8 mouse cellular contexts compared by ENCODE assay signal in genomic region chr10:74925324-74925723, GRCm38 (mm10). TPM values are rescaled to one million over a fixed set of nuclear protein-coding genes. Genes with fewer than 3 reads are reported as not detected.
A peak's percentile ranks its signal among the peaks of the same experiment; 100 is the strongest.
DNase-seq lines count a peak whose midpoint lies in the region; ATAC-seq and TF ChIP-seq lines count a peak whose summit lies in the region.

No protein-coding gene starts in this region.

- peaks cover 38% of the 10 kb centered on the region for H3K4me1 ChIP-seq in E14TG2a.4 (replicated peaks; ENCODE audit: low read depth, low read length)
- peaks cover 5% of the 10 kb centered on the region for H3K4me1 ChIP-seq in embryonic facial prominence, embryonic 15.5 days
- peaks cover 7% of the 10 kb centered on the region for H3K4me1 ChIP-seq in hindbrain, embryonic 12.5 days
- peaks cover 3% of the 10 kb centered on the region; the same call in 1 of the 2 replicates for H3K4me1 ChIP-seq in lung, embryonic 15.5 days

- TF ChIP-seq CTCF in E14TG2a.4 (conservative IDR thresholded peaks at IDR 0.05; ENCODE audit: low read length): peak; percentile 85

- H3K9me3 ChIP-seq in E14TG2a.4 (ENCODE audit: low read length): no peaks in the 10 kb centered on the region
- H3K9me3 ChIP-seq in embryonic facial prominence, embryonic 15.5 days (replicated peaks): no peaks in the 10 kb centered on the region
- no peaks in the 10 kb centered on the region for H3K9me3 ChIP-seq in hindbrain, embryonic 12.5 days (replicated peaks)
- H3K9me3 ChIP-seq in lung, embryonic 15.5 days: no peaks in the 10 kb centered on the region

- H3K36me3 ChIP-seq in E14TG2a.4 (ENCODE audit: insufficient read depth, low read length): no peaks in the 10 kb centered on the region
- no peaks in the 10 kb centered on the region for H3K36me3 ChIP-seq in embryonic facial prominence, embryonic 15.5 days
- H3K36me3 ChIP-seq in hindbrain, embryonic 12.5 days: no peaks in the 10 kb centered on the region
- no peaks in the 10 kb centered on the region for H3K36me3 ChIP-seq in lung, embryonic 15.5 days

- H3K4me2 ChIP-seq in embryonic facial prominence, embryonic 15.5 days (replicated peaks): peak overlapping the region; percentile 45
- peak overlapping the region; percentile 50 for H3K4me2 ChIP-seq in hindbrain, embryonic 12.5 days (replicated peaks)
- H3K4me2 ChIP-seq in lung, embryonic 15.5 days: peak overlapping the region; percentile 27

- no peak overlapping the region for H3K27ac ChIP-seq in embryonic facial prominence, embryonic 15.5 days (replicated peaks)
- no peak overlapping the region for H3K27ac ChIP-seq in hindbrain, embryonic 12.5 days
- no peak overlapping the region for H3K27ac ChIP-seq in lung, embryonic 15.5 days

- peaks cover 27% of the 10 kb centered on the region for H3K27me3 ChIP-seq in E14TG2a.4 (ENCODE audit: insufficient read depth, low read length)
- 0 out of 2 replicates have a peak, but pooled peaks cover 5% of the 10 kb centered on the region for H3K27me3 ChIP-seq in embryonic facial prominence, embryonic 15.5 days
- H3K27me3 ChIP-seq in hindbrain, embryonic 12.5 days: peaks cover 3% of the 10 kb centered on the region; the same call in 1 of the 2 replicates
- H3K27me3 ChIP-seq in lung, embryonic 15.5 days: no peaks in the 10 kb centered on the region

- H3K4me3 ChIP-seq in E14TG2a.4 (replicated peaks; ENCODE audit: low read length): peak overlapping the region; percentile 76
- H3K4me3 ChIP-seq in embryonic facial prominence, embryonic 15.5 days (replicated peaks): 0 out of 2 replicates have a peak overlapping the region, but pooled peaks have one; percentile 10
- H3K4me3 ChIP-seq in hindbrain, embryonic 12.5 days: 0 out of 2 replicates have a peak overlapping the region, but pooled peaks have one; percentile 10
- H3K4me3 ChIP-seq in lung, embryonic 15.5 days: no peak overlapping the region

- H3K9ac ChIP-seq in embryonic facial prominence, embryonic 15.5 days: no peak overlapping the region
- no peak overlapping the region for H3K9ac ChIP-seq in hindbrain, embryonic 12.5 days
- no peak overlapping the region for H3K9ac ChIP-seq in lung, embryonic 15.5 days

- ATAC-seq in embryonic facial prominence, embryonic 15.5 days (ENCODE audit: insufficient number of reproducible peaks, low FRiP score, low TSS enrichment, low read depth): no peak
- ATAC-seq in hindbrain, embryonic 12.5 days (ENCODE audit: low FRiP score): no peak
- no peak for ATAC-seq in lung, embryonic 15.5 days (ENCODE audit: borderline replicate concordance, extremely low read depth, low FRiP score, low TSS enrichment)

- peak; percentile 65 for DNase-seq in adrenal gland, postnatal 25 days
- peak; percentile 66 to 68 for DNase-seq in layer of hippocampus, postnatal 14 days (ENCODE audit: low spot score in 2 of 2)
- peak; percentile 66 for DNase-seq in retina, embryonic 14.5 days (ENCODE audit: low spot score)
- DNase-seq in yolk sac, embryonic 10.5 days (ENCODE audit: low spot score): no peak

- WGBS in embryonic facial prominence, embryonic 15.5 days: 14% methylated on average over 21 of the region's 21 CpGs
- WGBS in hindbrain, embryonic 12.5 days: 16% methylated on average over 21 of the region's 21 CpGs
- WGBS in lung, embryonic 15.5 days: 13% methylated on average over 21 of the region's 21 CpGs

RNA-seq across cellular contexts. Expression of gene Gnaz, which starts 41.7 kb away (rescaled TPM):
- 2.4 and 3.5 TPM in 2 replicates for total RNA-seq in adrenal gland, postnatal 25 days (2021)
- polyA plus RNA-seq in embryonic facial prominence, embryonic 15.5 days (2015; fragmentation: Nextera tagmentation; extraction: Ambion mirVana): 4.0 and 5.8 TPM in 2 replicates
- 26.5 and 27.9 TPM in 2 replicates for polyA plus RNA-seq in hindbrain, embryonic 12.5 days (2016; fragmentation: Nextera tagmentation; extraction: Ambion mirVana)
- 100 to 1,000 TPM; 122 TPM for total RNA-seq in layer of hippocampus, postnatal 14 days (2021)
- polyA plus RNA-seq in lung, embryonic 15.5 days (2015; fragmentation: Nextera tagmentation; extraction: Ambion mirVana): 2.9 and 3.0 TPM in 2 replicates
